Mouse (Mus musculus): Measurements from ENCODE around the gene Chn1.

Gene Chn1

DNA sequence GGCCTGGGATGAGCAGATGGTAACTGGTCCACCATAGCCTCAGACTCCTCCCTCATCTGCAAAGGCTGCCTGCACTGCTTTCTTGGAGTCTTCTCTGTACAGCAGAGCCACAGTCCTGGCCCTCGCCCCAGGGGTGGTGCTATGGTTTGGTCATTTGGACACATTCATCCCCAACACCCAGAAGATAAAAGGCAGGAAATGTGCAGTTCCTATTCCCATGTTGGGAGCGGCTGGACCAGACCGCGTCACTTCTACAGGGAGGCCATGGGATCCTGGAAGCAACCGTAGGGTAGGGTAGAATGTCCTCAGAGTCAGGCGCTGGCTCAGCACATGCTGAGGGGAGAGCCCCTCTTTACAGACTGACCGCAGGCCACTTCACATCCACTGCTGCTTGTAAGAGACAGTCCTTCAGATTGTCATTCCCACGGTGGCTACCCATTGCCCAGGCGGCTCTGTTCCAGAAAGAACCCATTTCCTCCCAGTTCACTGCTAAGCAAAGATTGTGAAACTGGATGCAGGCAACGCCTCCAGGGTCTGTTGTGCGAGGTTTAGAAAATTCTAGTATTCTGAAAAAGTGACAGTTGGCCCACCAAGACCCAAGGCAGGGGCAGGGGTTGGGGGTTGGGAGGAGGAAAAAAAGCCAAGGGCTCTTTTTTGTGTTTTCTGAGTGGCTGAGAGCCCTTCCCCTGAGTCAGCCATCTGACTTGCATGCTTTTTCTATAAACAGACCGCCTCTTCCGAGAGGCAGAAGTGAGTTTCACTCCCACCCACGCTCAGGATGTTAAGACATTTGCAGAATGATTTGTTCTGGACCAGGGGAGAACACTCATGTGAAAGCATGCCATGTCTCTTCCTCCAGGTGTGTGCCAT, 182.7 kb downstream of the Chn1 start:
- no peak for DNase-seq (ENCODE audit: low read depth in 1 of 2, low spot score in 2 of 2)

DNA sequence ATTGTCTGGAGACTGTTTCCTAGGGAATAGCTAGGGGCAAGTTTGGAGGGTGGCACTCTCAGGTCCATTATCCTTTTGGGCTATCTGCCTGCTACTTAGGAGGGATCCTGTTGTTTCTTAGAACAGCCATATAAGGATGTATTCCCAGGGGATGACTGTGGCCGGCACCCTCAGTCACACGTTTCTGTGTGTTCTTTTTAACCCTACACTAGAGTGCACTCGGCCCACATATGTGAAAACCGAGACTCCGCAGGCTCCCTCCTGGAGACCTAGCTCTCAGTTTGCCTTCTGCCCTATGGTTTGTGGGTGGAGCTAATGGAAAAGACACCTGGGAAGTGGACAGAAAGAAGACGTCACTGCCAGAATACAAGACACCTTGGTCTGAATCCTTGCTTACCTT, 183.9 kb downstream of the Chn1 start:
- no peak for DNase-seq (ENCODE audit: low read depth in 1 of 2, low spot score in 2 of 2)

DNA sequence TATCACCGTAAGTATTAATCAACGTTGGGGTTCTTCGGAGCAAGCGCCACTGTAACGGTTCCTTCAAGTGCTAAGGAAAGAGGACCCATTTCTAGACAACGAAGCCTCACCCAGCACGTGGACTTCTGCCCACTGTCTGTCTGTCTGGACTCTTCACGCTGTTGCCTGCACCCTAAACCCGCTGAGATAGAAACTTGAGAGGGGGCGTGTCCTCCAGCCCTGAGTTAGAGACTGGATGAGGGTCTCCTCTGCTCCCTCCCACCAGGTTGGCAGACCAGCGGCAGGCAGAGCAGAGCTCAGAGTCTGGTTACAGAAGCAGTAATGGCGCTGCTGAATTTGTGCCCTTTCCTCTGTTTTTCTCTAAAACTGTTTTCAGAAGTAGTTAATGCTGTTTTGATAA, 185.0 kb downstream of the Chn1 start:
- DNase-seq (ENCODE audit: low read depth in 1 of 2, low spot score in 2 of 2), result no peak

DNA sequence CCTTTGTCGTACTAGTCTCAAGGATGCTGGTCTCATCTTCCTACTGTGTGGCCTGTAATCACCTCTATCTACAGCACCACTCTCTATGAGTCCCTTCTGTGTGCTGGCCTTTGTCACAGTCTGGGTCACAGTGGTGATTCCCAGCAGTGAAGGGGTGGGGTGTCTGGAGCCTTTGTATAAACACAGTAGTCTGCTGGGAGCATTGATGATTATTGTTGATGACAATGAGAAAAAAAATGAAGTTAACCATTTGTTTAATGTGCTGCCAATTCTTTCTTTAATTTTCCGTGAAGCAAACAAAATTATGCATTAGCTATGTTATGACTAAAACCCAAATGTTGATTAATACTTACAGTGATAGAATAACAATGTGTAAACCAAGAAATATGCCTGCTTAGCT, 186.2 kb downstream of the Chn1 start:
- no peak for DNase-seq (ENCODE audit: low read depth in 1 of 2, low spot score in 2 of 2)

DNA sequence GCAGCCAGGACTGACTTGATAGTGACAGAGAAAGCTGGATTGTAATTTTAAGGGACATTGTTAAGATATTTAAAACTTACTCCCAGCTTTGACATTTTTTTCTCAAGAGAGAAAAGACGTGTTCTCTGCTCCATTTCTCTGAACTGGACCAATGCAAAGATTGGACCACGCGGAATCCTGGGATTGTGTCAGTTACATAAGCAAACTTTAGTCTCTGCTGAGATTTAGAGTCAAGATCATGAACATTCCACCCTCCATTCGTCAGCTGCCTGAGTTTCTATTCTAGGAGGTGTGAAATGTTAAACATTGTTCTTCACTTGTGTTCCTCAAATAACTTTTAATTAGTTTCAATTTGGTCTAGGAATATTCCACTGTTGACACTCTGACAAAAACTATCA, 188.0 kb downstream of the Chn1 start:
- DNase-seq (ENCODE audit: low read depth in 1 of 2, low spot score in 2 of 2), result no peak

DNA sequence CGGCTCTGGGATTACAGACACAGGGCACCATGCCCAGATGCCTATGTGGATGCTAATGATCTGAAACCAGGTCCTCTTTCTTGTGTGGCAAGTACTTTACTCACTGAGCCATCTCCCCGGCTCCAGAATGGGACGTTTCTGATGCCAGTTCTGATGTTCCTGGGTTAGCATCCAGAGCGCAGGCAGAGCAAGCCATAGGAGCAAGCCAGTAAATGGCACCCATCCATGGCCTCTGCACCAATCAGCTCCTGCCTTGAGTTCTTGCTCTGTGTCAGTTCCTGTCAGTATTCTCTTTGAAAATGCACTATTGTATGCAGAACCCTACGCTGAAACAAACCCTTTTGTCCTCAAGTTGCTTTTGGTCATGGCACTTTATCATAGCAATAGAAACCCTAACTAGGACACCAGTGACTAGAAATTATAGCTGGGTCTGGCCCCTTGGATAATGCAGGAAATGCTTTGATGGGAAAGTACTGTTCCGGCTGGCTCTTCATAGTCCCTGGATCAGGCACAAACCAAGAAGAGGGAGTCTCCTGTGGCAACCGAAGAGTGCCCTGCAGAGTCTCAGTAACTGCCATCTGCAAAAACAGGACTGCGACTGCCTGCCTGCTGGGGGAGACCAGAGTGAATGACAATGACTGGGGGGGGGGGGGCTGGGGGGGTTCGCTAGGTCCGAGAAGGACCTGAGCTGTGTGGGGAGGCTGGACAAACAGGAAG, 188.6 kb downstream of the Chn1 start:
- DNase-seq (ENCODE audit: low read depth in 1 of 2, low spot score in 2 of 2), result no peak

DNA sequence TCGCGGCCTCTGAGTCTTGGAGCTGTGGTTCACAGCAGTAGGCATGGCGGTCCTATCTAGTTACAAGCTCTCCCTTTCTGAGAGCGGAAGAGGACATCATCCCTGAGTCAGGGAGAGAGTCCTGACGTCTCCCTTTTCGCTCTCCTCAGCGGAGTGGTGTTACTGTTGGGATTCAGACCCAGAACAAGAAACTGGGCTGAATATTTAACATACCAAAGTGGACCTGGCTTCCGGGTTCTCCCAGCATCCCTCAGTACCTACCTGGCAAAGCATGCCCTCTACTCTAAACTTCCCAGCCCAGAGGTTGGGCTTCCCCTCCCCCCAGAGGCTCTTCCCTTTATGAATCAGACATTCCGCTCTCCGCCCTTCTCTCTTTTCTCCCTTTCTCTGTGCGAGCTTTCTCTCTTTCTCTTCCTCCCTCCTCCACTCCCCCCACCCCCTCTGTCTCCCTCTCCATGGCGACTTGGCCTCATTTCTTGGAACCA, 189.8 kb downstream of the Chn1 start:
- no peak for DNase-seq (ENCODE audit: low read depth in 1 of 2, low spot score in 2 of 2)

DNA sequence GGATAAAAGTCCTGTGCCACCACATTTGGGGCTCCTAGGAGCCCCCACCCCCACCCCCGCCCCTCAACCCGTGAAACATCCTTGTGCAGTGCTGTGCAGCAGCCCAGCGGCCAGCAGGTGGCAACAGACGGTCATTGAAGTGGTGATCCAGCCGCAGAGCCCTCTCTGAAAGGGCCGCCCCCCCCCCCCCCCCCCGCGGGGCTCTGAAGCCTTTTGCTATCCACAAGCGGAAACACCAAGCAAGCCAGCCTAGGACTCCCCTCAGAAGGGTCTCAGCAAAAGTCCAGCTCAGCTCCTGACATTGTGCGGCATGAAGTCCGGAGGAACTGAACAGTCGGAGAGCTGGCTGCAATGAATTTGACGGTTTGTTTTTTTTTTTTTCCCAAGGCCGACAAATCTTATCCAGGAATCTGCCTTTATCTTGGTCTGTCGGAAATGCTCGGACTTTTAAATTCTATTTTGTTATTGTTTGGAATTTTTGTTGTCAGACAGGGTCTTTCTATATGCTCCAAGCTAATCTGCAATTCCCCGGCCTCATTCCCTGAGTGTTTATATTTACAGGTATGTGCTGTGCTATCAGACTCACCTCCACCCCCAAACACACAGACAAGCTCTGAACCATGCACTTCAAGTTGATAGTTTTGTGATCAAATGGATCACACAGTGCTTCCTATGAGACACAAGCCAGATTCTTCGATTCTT, 190.3 kb downstream of the Chn1 start:
- no peak for DNase-seq (ENCODE audit: low read depth in 1 of 2, low spot score in 2 of 2)

DNA sequence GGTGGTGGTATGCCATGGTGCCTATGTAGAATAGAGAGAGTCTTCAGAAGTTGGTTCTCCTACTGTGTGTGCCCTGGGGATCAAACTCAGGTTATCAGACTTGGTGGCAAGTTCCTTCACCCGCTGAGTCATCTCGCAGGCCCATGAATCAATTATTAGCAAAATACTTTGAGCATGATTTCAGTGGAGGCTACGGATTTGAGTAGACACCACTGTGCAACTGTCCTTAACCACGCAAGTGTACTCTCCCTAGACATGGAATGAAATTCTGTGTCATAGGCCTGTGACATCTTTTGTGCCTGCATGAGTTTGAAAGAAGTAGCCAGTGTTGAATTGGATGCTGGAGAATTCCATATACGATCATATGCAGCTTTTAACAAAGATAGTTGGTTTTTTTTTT, 194.4 kb downstream of the Chn1 start:
- DNase-seq (ENCODE audit: low read depth in 1 of 2, low spot score in 2 of 2), result no peak

DNA sequence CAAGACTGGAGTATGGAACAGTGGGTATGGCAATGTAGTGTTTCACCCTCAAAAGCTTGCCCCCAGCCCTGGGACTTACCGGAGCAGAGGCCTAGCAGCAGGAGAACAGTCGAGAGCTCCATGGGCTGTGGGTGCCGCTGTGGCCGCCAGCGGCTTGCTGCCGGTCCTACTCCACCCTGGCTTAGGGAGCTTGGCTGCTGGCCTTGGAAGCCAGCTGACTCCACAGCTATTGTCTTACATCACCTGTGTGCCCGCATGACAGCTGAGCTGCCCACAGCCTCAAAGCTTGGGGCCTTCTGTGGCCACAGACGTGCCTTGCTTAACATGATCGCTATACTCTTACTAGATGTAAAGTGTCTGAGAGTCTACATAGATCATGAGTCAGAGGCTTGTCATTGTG, 195.0 kb downstream of the Chn1 start, which contains the start of gene Chrna1:
Gene Chrna1 (minus strand): TSS at position 173 of the 400 bp plus-strand sequence.
- no peak for DNase-seq (ENCODE audit: low read depth in 1 of 2, low spot score in 2 of 2)

DNA sequence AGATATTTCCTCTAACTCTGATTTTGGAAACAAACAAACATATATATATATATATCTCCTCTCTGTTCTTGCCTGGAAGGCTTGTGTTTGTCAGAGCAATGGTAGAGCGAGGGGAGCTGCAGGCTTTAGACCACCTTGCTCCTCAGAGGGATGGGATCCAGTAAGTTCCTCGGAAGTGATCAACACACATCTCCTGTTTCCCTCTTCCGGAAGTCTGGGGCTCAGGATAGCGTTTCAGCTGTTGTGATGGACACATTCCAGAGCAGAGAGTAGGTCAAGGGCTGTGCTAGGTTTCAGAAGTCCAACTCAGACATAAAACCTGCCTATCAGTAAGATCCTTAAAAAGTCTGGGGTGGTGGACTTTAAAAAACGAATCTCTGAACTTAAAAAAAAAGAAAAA, 196.0 kb downstream of the Chn1 start:
- DNase-seq (ENCODE audit: low read depth in 1 of 2, low spot score in 2 of 2), result no peak

DNA sequence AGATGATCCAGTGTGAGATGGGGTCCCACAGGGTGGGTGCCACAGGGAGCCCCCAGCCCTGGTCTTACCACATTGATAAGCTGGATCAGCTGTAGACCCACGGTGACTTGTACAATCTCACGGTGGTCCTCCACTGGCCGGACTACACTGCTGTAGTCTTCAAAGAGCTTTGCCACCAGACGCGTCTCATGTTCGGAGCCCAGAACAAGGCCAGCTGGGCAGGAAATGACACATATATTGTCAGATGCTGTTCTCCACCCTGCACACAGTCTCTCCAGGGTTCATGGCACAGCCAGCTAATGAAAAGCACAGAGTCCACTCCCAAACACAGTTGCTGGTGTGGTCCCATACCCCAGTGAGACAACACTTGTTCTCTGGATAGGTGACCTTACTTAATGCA, 200.7 kb downstream of the Chn1 start:
- no peak for DNase-seq (ENCODE audit: low read depth in 1 of 2, low spot score in 2 of 2)

DNA sequence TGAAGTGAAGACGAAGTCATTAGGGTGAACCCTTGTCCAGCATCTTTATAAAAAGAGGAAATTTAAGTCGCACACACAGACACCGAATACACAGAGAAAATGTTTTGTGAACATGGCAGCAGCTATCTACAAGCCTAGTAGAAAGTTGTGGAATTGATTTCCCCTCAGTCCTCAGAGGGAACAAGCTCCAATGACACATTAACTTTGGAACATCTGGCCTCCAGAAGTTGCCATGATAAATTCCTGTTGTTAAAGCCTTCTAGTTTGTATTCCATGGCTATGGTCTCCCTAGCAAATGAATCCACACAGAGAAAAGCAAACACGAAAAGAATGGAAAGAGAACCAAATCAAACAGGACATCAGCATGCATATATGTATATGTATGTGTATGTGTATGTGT, 201.6 kb downstream of the Chn1 start:
- no peak for DNase-seq (ENCODE audit: low read depth in 1 of 2, low spot score in 2 of 2)

DNA sequence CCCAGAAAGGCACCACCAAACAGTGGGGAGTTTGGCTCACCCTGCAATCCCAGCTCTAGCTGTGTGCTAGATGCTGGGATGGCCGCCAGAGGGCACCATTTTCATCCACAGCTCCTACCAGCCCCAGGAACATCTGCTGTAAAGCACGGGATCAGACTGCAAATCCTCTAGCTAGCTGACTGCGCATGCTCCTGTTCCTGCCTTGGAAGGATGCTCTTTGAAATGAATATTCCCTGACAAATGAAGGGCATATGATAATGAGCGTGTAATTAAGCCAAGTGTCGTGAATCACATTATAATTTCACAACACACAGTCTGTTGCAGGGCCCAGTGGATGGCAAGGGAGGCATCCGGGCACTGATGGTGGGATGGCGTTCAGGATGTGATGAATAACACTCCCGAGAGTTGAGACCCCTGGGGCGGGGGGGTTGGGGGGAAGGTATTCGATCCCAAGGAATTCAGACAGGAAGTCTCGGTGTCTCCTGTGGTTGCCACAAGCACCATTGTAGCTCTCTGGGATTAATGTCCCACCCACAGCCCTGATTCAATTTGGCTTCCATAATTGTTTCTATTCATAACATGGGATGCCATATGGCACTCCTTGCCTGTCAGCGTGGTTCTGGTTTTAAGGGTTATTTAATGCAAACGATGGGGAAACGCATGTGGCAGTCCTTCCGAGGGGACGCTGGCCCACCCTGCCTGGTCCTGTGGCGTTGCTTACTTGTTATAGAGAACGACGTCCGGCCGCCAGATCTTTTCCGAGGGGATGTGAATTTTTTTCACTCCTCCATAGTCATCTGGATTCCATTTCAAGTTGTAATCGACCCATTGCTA, 202.4 kb downstream of the Chn1 start:
- no peak for DNase-seq (ENCODE audit: low read depth in 1 of 2, low spot score in 2 of 2)

DNA sequence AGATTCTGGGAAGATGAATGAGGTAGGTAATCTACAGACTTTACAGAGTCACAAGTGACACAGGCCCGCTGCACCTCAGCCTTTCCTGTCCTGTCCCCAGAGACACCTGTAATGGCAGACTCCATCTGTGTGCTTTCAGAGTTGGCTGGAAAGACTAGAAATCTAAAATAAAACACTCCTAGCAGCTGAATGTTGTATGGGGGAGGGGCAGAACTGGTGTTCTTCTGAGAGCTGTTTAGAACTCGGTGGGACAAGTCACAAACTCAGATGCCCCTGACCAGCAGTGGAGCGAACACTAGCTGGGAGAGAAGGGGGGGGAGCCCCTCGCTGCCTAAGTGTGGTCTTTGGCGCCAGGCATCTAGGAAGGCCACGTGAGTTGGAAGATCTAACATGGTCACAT, 203.2 kb downstream of the Chn1 start:
- DNase-seq (ENCODE audit: low read depth in 1 of 2, low spot score in 2 of 2), result no peak

DNA sequence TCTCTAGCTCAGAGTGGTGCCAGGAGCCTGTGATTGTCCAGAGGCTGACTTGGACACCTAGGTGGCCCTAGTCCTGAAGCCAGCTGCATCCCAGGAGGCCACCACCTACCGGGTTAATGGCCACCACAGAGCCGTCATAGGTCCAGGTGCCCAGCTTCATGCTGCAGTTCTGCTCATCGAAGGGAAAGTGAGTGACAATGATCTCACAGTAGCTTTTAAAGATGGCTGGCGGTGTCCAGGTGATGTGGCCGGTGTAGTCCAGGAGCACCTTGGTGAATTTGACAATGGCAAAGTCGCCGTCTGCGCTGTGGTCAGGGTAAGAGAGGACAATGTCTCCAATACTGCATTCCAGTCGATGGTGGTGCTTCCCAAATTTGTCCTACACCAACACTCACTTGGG, 203.8 kb downstream of the Chn1 start:
- no peak for DNase-seq (ENCODE audit: low read depth in 1 of 2, low spot score in 2 of 2)

DNA sequence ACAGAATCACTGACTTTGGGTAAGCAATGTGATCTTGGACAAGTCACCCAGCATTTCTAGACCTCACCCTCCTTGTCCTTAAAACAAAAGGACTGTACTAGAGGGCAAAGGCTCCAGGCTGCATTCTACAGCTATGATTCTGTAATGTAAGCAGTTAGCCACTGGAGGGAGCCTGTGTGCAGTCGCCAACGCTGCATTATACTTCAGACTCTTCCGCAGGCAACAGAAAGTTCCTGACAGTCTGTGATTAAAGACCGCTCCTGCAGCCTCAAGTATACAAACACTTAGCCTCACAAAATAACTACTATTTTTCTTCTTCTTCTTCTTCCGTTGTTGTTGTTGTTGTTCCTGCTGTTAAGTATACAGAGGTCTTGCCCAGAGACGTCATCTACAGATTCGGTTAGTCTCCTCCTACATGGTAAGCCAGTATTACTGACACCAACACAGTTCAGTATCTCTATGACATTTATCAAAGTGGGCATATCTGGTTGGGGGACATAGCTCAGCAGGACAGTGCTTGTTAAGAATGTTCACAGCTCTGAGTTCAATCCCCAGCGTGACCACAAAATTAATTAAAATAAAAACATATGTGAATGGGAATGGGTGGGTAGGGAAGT, 208.0 kb downstream of the Chn1 start:
- DNase-seq (ENCODE audit: low read depth in 1 of 2, low spot score in 2 of 2), result peak in 1 of 2 experiments; percentile 37

DNA sequence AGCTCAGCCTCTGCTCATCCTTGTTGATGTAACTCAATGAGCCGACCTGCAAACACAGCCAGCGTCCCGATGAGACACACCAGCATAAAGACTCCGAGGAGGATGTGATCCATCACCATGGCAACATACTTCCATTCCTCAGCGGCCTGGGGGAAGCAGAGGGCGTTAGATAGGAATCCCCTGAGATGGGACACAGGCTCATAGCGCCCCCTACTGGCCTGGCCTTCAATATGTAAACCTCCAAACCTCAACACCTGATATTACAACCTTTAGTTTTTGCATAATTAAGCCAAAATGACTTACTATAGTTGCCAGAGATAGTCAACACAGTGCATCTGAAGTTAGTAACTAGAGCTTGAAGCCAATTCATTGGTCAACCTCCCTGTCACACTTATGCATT, 209.0 kb downstream of the Chn1 start:
- DNase-seq (ENCODE audit: low read depth in 1 of 2, low spot score in 2 of 2), result no peak

DNA sequence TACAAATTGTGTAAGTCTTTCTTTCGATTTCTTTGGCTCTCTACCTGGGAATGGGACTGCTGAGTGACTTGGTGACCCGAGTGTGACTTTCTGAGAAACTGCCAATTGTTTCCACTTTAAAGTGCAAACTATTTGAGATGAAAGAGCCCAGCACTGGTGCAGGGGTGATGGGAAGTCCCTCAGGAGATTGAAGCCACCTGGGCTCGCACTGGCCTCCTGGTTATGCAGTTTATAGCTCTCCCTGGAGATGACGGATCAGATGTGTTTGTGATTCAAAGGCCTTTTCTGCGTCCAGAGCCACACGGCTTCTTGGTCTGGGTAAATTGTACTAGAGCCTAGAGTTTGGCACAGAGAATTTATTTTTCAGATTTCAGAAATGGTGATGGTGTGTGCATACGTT, 211.5 kb downstream of the Chn1 start:
- no peak for DNase-seq (ENCODE audit: low read depth in 1 of 2, low spot score in 2 of 2)

DNA sequence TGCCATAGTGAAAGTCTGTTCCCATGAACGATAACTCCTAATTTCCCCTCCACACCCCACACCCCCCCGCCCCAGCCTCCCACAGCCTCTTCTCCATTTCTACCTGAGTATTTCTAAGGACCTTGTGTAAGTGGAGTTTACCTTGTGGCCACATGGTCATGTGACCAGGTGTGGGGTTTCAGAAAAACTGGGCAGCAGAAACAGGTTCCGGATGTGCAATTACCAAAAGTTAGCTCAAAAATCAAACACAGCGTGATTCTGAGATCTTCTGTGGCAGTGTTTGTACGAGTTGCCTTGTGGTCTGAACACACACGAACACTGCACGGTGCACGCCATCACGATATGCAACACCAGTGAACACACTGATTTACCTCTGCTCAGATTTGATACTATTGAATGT, 212.5 kb downstream of the Chn1 start:
- no peak for DNase-seq (ENCODE audit: low read depth in 1 of 2, low spot score in 2 of 2)

DNA sequence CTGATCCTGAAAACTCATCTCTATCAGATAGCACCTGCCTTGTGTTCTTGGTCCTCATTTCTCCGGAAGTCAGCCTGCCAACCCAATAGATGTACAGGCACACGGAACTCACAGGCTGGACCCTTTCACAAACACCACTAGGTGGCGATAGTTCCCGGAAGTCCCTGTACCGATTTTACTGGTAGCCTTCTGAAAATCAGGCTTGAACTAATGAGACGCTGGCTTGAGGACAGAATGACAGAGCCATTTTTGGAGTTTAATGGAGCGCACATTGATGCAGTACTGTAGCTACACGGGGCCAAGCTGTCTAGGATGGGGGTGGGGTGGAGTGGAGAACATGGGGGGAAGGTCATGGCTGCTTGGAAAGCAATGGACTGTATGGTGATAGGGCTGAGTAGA, 213.5 kb downstream of the Chn1 start:
- DNase-seq (ENCODE audit: low read depth in 1 of 2, low spot score in 2 of 2), result no peak

All from monocyte, adult 2 months (primary cell).